Mouse (Mus musculus) adrenal gland, postnatal 14 days (tissue): Measurements from ENCODE around the gene Taf13. TPM values are rescaled to one million over a fixed set of nuclear protein-coding genes. Genes with fewer than 3 reads are reported as not detected.
"Not testable (repeated sequence)": the region's sequence is repeated elsewhere in the genome, so short reads cannot be mapped to it uniquely, and the experiment has no call there.

Source experiments
- DNase-seq: peaks from one replicate; pipeline ENCODE4 v3.0.0; 2021; ENCODE audit warnings: mixed read lengths
- long read RNA-seq, 2 experiments: library from polyadenylated mRNA; stranded (forward); transcript quantifications; one replicate each; pipeline ENCODE4 v2.0.0; 2021
- total RNA-seq: library from RNA; stranded (reverse); gene quantifications from 2 replicates; pipeline ENCODE4 v1.2.3, GENCODE M21; 2021

Gene Taf13
- 23.5 and 29.5 TPM in 2 replicates for total RNA-seq
- long read RNA-seq, experiment 1, transcript Taf13-204 (4 exons, 2,443 nt) = major isoform, 40 of 51 reads
- long read RNA-seq, experiment 1, partial matches to known transcripts = 1 of 51 reads
- long read RNA-seq, experiment 1, other reads (novel, unspliced or antisense) = 6 of 51 reads
- long read RNA-seq, experiment 2, transcript Taf13-204 (4 exons, 2,443 nt) = major isoform, 27 of 36 reads
- long read RNA-seq, experiment 2, partial matches to known transcripts = 1 of 36 reads
- long read RNA-seq, experiment 2, other reads (novel, unspliced or antisense) = 7 of 36 reads

DNA sequence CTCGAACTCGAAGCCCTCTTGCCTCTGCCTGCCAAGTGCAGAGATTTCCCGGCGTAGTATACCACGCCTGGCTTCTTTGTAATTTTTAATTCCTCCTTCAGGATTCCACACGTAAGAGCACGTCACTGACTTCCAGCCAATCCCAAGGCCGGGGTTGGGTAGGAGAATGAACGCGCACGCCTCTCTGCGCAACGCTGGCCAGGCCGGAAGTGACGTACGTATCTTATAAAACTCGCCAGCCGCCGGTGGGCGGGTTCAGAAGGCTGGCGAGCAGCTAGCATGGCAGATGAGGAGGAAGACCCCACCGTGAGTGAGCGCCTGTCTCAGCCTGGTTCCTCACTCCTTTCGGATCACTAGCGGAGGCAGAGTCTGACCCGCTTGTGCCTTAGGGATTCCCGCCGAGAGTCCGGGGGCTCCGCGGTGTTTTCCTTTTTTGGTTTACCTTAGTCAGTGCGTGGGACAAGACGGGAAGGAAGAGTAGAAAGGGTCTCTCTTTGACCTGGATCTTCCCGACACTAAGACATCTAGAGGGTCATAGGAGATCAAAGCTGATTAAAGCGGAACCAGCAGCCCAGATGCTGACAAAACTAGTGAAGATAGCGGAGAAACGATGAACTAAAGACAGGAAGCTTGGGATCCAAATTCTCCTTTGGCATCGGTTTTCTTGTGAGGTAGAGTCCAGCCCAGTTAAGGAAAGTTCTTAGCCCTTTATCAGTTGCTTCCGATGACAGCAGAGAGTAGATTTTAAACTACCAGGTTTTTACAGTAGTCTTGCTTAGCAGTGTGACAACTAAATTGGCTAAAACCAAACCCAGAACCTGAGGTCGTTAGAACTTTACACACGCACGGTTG lies at the start of gene Taf13:
Gene Taf13, plus strand, starts transcription at position 256 of the 852 bp plus-strand sequence.
- DNase-seq = peak; percentile 98

DNA sequence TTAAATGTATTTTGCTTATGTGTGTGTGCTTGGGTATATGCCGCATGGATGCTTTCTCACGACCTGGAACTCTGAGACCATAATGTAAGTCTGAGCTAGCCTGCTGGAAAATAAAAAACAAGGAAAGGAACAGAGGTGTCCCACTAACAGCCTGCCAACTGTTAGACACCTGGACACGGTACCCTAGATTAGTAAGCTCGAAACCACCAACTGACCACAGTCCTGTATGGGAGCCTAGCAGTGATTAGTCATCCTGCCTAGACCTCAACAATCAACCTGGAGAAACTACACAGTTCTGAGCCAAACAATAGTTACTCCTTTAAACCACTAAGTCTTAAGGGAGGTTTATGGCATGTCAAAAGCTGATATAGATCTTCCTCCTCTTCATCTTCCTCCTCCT lies 48.1 kb upstream of the Taf13 start:
- no peak for DNase-seq

DNA sequence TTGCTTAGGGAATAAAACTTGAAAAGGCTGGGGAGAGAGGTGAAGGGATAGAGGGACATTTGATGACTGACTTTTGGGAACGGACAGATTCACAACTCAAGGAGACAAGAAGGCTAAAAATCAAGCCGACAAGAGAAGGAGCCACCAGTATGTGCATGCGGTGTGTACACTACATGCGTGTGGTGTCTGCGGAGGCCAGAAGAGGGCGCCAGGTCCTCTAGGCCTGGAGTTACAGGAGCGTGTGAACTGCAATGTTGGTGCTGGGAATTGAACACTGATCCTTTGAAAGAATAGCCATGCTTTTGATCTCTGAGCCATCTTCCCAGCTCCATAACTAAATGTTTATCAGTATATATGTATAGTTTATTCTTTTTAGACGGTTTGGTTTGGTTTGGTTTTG lies 43.0 kb upstream of the Taf13 start:
- DNase-seq = no peak

DNA sequence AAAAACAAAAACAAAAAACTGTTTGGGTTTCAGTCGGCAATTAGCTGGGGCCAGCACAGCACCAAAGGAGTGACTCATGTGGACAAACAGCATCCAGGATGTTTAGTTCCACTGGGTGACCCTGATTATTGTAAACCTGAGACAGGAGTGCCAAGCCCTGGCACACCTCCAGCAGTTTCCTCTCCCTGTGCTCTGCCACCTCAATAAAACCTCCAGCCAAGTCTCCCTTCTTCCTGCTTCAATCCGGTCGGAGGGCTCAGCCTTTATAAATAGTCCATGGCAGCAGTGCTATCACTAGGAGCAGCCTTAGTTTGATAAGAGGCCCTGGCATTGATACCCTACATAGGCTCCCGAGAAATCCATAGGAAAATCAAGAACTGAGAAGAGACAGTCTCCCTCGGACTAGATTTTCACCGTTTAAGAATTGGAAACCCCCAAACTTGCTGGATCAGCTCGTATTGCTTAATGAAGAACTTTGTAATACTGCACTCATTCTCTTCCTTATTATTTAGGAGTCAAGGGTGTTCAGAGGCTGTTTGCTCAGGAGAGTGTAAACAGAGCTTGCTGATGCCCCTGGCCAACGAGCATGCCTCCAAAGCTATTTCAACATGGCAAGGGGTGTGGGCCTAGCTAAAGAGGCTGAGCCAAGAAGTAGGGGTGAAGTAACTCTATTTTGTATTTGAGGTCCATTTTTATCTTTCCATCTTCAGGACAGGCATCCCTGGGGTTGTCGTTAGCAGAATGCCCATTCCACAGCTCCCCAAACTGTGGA lies 38.2 kb upstream of the Taf13 start:
- DNase-seq = peak; percentile 53

DNA sequence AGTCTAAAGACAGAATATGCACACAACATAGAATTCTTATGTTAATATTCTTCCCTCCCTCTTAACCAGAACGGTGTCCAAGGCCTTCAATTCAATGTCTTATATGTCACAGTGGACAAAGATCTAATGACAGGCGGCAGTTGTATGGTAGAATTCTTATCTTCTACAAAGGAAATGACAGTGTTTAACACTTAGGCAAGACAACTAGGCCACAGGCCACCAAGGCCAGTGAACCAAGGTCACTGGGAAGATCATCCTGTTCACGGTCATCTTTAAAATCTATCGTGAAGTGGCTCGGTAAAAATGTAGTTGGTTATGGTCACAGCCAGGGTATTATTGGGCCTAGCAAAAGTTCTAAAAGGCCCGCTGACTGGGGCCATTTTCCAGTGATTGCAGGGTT lies 37.5 kb upstream of the Taf13 start, which contains the start of gene 1700013F07Rik:
Gene 1700013F07Rik, plus strand, starts transcription at position 200 of the 400 bp plus-strand sequence.
- peak; percentile 37 for DNase-seq

DNA sequence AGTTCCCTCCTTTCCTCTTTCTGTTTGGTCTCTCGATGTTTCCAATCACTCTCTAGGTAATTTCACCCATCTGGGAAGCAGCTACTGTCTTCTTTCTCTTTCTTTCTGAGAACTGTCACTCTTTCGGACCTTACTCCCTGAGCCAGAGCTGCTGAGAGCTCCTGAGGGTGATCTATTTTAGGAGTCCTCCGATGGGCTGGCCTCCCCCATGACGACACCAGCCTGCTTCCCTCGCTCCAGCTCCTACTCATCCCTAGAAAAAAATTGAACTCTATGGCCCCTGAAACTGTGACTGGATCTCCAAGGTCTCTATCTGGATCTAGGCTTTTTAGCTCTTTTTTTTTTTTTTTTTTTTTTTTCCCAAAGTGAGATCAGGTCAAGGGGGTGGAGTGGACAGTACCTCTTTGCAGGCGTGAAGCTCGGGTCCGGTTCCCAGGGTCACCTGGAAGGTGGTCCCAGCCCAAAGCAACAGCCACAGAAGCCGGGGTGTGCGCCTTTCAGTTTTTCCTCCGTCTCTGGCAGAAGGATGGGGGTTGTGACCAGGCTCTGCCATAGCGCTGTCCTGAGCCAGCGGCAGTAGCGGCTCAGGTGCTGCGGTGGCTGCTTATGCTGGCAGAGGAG lies 35.5 kb upstream of the Taf13 start:
- DNase-seq = no peak

DNA sequence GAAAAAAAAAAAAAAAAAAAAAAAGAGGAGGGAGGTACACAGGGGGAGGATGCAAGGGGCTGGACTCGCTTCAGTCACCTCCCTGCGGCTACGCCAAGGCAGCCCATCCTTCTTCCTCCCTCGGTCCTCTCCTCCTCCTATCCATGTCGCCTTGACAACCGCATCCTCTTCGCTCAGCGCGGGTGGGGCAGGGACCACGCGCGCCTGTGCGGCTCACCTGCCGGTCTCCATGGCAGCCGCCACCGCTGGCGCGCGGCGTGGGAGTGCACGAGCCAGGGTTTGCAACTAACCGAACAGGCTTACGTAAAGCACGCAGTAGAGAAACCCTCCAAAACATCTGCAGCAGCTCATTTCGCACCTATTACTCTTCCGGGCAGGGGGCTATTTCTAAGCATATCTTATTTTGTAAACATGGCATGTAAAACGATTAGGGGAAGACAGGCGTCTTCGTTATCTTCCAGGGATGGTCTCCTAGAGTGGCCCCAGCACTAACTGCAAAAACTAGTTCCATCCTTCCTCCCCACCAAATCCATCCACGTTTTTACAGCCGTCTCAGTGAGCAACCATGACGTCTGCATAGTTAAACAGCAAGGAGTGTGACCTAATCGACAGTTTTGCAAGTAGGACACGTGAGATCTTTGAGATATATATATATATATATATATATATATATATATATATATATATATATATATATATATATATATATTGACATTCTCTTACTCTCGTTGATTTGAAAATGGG lies 34.8 kb upstream of the Taf13 start, which contains the start of gene 5330417C22Rik:
Gene 5330417C22Rik, minus strand, starts transcription at position 20 of the 744 bp plus-strand sequence.
- peak; percentile 50 for DNase-seq

DNA sequence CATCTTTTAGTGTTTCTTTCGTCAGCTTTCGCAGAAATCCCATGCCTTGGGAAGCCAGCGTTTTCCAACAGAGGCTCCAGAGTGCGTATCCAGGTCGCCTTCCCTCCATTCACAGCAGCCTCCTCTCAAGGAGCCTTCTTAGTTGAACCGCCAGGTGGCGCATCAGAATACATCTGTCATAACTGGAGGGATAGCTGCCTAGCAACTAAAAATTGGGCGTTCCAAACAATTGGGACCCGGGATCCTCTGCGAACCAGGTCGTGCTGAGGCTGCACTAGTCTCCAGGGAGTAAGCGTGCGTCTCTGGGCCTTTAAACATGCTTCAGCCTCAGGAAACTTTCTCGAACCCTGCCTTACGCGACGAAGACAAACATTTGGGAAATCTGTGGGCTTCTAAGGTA lies 34.2 kb upstream of the Taf13 start:
- DNase-seq = peak; percentile 89

DNA sequence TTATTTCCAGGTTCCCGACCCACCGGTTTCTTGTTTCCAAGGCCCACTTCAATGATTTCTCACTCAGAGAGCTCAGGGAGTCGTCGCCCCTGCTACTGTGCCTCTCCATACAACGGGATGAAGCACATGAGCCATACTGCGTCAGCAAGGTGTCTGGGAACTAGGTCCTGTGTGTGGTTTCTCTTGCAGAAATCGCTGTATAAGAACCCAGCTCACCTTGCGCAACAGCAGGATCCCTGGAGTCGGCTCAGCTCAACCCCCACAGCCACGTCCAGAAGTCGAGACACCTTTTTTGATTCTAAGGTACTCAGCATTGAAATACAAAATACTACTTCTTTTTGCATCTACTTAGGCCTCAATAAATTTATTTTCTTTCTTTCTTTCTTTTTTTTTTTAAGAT lies 29.2 kb upstream of the Taf13 start:
- no peak for DNase-seq

DNA sequence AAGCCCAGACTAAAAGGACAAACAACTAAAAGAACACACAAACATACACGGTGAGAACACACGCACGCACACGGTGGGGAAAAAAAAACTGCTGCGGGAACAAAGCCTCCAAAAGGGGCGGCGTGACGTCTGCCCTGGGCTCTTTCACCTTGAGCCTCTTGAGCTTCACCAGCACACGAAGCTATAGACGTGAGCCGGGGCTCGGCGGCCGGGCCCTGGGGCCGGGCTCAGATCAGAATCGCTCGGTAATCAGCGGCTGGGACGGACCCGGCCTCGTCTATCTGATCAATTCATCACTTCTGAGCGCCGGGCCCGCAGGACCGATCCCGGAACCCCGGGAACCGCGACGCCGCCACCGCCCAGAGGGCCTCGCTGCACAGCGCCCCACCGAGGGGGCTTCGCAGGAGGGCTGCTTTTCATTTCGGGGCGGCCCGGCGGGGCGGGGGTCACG lies 17.4 kb upstream of the Taf13 start:
- DNase-seq = peak; percentile 69

DNA sequence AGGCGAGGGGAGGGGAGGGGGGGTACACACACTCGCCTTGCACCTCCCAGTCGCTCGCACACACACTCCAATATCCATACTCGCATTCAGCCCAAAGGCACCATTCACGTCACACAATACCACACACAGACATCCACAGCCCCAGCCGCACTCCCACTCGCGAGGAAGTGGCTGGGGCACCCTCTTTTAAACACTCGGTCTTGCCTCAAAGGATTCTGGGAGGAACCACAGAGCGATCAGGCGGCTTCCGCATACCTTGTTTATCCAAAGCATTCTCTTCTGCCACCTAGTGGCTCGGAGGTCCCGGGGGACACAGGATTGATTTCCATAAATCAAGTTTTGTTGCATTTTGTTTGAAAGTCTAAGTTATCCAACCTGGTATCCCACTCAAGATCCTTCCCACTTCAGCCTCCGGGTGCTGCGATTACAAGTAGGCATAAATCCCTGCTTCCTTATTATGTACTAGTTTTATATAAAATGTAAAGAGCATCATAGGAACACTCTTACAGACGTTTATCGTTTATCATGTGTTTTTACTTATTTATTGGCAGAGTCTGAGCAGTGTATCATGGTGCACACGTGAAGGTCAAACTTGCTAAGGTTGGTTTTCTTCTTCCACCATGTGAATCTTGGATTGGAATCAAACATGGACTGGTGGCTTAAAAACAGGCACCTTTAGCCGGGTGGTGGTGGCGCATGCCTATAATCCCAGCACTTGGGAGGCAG lies 16.7 kb upstream of the Taf13 start:
- DNase-seq = peak; percentile 96

DNA sequence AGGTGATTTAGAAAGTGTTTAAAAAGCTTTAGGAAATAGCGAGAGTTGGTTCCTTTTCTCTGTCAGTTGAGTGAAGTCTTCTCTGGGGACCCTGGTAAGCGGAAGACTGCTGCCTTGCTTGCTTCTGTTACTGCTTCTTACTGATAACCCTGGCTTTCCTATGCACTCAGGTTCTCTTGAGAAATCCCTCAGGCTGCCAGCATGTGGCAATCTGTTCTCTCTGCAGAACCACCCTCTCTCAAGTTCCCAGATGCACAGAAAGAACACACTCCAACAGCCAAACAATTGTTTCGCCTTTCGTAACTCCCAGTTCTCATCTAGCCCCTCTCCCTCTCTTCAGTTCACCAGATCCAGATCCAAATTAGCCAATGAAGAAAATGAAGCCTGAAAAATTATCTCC lies 13.6 kb upstream of the Taf13 start:
- DNase-seq = no peak

DNA sequence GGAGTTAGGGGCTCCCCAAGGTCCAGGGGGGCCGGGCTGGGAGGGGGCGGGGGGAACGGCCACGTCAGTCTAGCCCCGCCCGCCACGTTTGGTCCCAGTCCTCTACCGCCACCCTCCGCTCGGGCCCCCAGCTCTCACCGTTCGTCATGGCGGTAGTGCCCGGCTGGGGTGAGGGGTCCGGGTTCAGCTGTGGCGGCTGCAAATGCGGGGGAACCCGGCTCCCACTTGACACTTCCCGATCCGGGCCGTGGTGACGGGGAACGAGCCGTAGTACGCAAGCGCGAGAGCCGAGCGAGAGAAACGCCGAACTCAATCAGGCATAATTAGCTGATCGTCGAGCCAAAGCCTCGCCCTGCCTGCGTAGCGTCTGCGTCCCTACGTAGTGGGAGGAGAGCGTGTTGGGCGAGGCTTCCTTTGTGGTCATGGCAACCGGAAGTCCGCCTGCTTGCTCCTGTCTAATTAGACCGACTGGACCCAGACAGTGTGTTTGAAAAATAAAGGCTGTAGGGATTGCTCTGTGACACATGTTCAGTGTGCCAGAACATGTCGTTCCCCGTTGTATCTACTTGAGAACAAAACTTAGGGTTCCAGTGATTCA lies 9.3 kb upstream of the Taf13 start, which contains the start of gene Tmem167b:
Gene Tmem167b, minus strand, starts transcription at position 334 of the 598 bp plus-strand sequence.
- DNase-seq = peak; percentile 97

DNA sequence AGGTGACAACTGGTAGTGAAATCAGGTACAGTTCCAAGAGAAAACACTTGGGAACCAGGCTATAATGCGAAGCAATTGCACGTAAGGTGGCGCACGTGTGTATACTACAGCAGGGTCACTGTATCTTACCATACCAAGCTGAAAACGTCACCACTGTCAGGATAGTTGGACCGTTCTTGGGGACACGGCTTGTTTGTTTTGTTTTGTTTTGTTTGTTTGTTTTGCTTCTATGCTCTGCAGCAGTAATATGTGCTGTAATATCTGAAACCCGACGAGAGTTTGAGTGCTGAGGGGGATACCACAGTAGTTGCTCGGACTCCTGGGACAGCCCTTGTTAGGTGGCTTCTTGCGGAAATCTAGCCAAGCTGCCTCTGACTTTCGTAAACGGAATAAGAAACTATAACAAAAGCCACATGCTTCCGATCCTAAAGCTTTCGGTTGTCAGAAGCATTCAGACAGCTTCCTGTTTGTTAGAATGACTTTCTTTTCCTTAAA lies 8.7 kb upstream of the Taf13 start:
- peak; percentile 17 for DNase-seq

DNA sequence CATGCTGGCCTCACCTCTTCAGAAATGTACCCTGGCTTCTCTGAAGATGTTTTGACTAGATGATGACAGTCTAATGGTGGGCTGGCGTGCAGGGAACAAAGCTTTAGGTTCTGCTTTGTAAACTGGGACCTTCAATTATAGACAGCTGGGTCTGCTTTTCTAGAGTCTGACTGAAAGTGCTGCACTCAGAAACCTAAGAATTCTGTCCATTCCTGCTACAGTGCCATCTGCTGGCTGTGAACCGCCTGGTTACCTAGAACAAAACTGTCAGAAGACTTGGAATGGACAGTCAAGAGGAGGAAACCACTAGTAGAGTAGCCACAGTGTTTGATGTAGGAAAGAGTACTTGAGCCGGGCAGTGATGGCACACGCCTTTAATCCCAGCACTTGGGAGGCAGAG lies 8.2 kb upstream of the Taf13 start:
- DNase-seq = peak; percentile 86

DNA sequence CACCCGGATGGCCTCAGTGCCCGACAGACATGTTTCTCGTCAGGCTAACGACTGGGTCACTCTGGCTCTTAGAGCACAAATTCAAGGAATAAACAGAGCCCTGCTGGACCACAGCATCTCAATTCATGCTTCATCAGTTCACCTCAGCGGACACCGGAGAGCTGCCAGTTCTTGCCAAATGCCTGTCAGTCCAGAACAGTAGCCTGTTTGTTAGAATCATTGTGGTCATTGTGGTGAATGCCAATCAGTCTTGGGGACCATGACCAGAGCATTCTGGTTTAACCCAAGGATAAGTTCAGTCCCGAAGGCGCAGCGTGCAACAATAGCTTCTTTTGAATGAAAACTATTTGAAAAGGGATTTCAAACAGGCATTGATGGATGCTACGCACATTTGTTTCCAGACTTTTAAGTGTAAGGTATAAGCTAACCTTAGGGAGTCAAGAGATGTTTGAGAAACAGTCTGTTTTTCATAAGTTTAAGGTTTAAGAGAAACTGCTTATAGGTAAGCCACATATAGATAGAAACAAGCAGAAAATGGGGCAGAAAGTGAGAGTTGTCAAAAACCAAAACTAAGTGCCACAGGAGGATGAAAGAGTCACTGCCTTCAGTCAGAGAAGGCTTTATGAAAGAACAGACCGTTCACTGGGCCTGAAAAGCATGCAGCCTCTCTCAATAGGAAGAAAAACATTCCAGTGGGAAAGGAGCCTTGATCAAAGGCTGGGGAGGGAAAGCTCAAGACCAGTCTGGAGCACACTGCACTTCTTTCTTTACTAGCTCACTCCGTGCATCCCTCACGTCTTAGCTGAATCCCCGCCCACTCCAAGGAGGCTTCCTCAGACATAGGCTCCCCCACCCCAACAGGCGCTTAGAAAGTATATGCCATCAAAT lies 3.3 kb upstream of the Taf13 start:
- no peak for DNase-seq

DNA sequence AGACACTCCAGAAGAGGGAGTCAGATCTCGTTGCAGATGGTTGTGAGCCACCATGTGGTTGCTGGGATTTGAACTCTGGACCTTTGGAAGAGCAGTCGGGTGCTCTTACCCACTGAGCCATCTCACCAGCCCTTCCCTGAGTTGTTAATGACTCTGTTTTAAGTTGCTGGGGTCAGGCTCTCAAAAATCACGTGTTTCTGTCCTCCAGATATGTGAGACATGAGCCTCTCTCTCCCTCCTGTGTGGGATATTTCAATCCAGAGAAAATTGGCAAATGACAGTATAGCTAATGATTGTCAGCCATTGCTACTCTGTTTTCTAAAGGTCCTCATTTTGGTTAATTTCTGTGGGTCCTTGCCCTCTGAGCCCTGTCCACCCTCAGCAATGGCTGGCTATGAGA lies 1.9 kb upstream of the Taf13 start:
- DNase-seq = not testable (repeated sequence)

DNA sequence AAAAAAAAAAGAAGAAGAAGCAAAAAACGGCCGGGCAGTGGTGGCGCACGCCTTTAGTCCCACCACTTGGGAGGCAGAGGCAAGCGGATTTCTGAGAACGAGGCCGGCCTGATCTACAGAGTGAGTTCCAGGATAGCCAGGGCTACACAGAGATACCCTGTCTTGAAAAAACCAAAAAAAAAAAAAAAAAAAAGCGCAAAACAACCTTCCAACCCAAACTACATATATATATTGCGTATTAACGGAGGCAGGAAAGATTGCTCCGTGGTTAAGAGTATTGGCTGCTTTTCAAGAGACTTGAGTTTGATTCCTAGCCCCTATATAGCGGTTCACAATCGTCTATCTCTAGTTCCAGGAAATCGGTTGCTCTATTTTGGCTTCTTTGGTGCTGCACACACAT lies 685 bp upstream of the Taf13 start:
- no peak for DNase-seq
